Mouse (Mus musculus) heart, adult 2 months (tissue): ENCODE measurements around the gene Ptprm.

Experiments
- CTCF ChIP-seq: fragments of 200-600 bp; IDR thresholded peaks from 2 replicates; pipeline ENCODE4 v1.8.1; 2022; ENCODE audit warnings: antibody characterized with exemption, mild to moderate bottlenecking, moderate library complexity
- EP300 ChIP-seq: fragments of 200-500 bp; IDR thresholded peaks from 2 replicates; pipeline ENCODE4 v1.6.1; 2011; ENCODE audit warnings: low read depth, low read length, control low read depth; ENCODE audit not compliant: insufficient read depth
- POLR2A ChIP-seq: fragments of 200-500 bp; IDR thresholded peaks from 2 replicates; pipeline ENCODE4 v1.6.1; 2011; ENCODE audit warnings: mild to moderate bottlenecking, low read depth, low read length, control low read depth; ENCODE audit not compliant: insufficient read depth

- TF ChIP-seq POLR2A (no peak), CTCF (no peak), EP300 (no peak)
These were observed 315.7 kb downstream of the Ptprm start for GRCm38 (mm10) chr17:67038558-67038957.
